Mouse (Mus musculus) thymus, postnatal 10 days (tissue): ENCODE results near the gene Cbx1.
"Not testable (repeated sequence)": the region's sequence is repeated elsewhere in the genome, so short reads cannot be mapped to it uniquely, and the experiment has no call there.

ENCODE experiments used
- DNase-seq, 2 experiments: peaks; one replicate each; pipeline ENCODE4 v3.0.0; 2021; ENCODE audit warnings: low spot score in 2 of 2

Cbx1 gene

DNA sequence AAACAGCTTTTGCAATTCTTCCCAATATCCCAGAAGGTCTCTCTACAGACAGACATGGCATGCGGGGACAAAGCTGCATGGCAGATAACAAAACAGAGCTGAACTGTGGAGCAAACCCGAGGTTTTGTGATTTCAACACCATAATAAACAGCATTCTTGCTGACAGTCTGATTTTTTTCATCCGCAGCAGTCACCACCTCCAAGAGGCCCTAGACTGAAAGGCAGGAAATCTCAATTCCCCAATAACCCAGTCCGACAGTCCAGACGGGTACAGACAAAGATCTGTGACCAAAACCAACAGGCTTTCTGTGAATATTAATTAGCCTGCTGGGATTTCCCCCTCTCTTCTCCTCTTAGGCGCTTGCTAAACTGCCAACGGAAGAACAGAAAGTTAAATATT, 13.3 kb upstream of the Cbx1 start:
- no peak for DNase-seq

DNA sequence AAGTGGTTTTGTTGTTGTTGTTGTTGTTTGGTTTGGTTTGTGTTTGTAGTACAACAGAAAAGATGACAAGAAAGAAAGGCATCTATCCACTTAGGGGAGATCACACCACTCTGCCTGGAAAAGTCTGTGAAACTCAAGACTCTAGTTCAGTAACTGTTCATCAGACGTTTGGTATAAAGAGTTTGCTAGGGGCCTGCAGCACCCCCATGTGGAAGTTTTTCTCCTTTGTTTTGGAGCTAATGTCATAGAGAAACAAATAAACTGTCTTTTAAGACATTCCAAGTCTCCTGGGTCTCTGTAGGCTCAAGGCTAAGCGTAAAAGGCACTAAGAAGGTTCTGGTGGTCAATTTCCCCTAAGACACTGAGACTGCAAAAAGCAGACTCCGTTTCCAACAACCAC, 12.9 kb upstream of the Cbx1 start:
- DNase-seq = no peak

DNA sequence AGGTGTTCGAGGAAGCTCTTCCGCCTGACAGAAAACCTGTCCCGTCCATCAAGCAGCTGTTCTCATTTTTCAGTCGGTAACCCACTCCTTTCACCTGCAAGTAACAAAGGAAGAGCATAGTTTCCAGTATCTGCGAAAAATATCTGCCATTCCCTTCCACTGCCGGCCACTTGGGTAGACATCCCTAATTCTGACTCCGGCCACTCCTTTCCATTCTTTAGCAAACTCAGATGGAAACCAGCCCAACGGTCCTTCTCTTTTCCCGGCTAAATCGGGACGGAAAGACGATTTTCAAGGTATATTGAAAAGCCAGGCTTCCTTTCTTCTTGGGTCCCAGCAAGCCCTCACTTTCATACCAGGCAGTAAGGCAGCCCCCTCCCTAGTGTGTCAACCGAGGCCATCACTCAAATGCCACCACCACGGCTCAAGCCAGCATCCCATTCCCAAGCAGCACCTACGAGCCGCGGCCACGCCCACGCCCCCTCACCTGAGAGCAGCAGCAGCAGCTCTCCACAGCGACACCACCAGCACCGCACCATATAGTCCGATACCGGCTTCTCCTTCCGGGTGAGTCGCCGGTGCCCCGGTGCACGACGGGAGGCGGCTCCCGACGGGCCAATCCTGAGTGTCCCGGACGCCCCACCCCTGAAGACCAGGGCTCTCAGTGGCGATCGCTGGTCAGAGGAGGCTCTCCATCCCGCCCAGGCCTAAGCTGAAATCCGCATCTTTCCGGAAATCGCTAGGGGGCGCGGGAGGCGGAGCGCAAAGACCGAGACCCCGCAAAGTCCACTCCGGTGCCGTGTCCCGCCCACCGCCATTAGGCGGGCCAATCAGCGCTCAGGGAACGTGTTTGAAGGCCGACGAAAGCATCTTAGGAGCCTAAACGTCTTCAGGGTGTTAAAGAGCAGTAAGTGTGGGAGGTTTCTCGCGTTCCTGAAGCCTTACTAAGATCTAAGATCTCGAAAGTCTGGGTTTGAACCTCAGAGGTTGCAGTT, 11.7 kb upstream of the Cbx1 start, which contains the start of gene Snx11:
Gene Snx11, minus strand, starts transcription at position 592 of the 995 bp plus-strand sequence.
- DNase-seq = peak; percentile 95 to 97

DNA sequence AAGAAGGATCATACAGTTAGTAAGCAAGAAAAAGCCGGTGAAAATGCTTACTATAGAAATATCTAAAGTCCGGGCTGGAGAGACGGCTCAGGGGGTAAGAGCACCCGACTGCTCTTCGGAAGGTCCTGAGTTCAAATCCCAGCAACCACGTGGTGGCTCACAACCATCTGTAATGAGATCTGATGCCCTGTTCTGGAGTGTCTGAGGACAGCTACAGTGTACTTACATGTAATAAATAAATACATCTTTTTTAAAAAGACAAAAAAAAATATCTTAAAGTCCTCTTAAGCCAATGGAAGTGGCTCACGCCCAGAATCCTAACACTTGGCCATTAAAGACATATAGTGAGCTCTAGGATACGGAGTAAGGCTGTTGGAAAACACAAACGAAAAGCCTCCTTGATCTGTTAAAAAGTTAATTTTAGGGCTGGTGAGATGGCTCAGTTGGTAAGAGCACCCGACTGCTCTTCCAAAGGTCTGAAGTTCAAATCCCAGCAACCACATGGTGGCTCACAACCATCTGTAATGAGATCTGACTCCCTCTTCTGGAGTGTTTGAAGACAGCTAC, 10.8 kb upstream of the Cbx1 start:
- not testable (repeated sequence) for DNase-seq

DNA sequence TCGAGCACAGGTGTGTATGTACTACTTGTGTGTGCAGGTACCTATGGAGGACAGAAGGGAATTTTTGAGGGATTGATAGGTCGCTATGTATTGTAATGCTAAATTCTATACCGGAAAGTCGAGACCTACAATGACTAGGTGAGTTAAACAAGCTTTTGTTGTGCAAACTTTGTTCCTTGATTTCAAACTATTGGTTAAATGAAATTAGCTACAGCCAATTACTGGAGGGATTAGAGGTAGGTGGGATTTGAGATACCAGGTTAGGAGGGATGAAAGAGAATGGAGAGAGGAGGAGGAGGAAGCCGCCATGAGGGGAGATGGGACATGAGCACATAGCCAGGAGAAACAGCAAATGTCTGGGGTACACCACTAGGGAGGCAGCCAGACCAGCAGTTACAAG, 8.6 kb upstream of the Cbx1 start:
- no peak for DNase-seq

DNA sequence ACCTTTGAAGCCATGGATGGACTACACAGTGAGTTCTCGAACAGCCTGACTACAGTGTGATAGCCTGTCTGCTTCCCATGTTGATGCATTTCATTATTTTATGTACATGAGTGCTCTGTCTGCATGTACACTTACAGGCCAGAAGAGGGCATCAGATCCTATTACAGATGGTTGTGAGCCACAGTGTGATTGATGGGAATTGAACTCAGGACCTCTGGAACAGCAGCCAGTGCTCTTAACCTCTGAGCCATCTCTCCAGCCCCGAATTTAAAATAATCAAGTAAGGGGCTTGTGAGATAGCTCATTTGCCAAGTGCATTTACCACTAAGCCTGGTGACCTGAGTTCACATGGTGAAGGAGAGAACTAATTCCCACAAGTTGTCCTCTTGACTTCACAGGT, 7.5 kb upstream of the Cbx1 start:
- DNase-seq = no peak

DNA sequence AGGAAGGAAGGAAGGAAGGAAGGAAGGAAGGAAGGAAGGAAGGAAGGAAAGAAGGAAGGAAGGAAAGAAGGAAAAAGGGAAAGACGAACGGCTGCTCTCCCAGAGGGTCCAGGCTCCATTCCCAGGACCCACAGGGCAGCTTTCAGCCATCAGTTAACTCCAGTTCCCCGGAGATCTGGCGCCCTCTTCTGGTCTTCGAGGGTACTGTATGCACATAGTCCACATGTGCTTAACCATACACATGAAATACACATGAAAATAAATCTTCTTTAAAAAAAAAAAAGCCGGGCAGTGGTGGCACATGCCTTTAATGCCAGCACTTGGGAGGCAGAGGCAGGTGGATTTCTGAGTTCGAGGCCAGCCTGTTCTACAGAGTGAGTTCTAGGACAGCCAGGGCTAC, 4.1 kb upstream of the Cbx1 start:
- peak; percentile 65 to 82 for DNase-seq

DNA sequence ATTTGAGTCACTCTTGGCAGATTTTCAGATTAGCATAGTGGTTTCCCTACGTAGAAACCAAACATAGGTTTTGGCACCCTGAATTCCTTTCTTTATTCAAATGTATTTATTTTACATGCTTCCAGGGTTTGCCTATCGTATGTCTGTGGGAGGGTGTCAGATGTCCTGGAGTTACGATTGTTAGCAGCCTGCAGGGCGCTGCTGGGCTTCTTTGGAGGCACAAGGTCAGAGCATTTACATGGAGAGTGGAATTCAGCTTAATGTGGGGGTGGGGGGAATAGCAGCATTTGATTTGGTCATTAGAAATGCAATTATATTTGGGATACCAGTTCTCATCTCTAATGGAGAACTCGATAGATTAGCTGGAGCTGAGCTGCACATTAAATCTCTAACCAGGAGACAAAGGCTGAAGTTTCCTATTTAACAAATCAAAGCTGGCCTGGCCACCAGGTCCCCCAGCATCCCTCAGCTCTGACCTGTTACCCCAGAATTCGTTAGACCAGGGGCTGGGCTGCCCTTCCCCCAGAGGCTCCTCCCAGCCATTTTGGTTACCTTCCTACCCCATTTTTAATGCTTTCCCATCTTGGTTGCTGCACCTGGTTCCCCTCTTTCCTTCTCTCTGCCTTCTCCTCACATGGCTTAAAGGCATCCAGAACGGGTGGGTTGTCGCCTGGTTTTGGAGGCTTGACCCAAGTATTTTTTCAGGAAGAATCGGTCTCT, 2.0 kb upstream of the Cbx1 start:
- no peak for DNase-seq

DNA sequence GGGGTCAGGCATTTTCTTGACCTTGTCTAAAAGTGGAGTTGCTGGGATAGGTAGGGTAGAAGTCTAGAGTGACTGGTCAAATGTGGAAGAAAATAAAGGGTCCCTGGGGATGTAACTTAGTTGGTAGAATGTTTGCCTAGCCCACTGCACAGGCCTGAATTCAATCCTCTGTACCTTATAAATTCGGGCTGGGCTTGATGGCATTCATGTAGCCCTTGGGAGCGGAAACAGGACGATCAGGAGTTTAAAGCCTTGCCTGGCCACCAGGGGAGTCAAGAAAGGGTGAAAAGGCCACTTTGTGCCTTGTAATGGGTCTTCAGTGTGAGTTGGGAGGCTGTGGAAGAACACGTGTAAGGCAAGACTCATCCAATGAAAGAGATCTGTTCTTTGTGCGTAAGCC, 1.1 kb downstream of the Cbx1 start:
- DNase-seq = no peak

DNA sequence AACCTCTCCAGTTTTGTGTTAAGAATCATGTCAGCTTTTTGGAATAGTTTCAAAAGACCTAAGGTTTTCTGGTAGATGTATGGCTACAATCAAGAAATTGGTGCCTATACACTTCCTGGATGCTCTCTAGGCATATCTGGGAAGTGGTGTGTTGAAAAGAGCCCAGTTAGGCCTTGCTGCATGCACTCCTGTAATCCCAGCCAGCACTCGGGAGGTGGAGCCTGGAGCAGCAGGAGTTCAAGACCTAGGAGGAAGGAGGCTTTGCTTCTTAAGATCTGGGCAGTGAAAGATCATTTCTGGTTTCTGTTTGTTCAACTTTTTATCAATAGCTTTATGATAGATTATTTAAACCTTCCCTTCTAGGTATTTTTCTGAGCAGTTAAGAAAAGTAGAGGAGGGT, 1.8 kb downstream of the Cbx1 start:
- DNase-seq = no peak

DNA sequence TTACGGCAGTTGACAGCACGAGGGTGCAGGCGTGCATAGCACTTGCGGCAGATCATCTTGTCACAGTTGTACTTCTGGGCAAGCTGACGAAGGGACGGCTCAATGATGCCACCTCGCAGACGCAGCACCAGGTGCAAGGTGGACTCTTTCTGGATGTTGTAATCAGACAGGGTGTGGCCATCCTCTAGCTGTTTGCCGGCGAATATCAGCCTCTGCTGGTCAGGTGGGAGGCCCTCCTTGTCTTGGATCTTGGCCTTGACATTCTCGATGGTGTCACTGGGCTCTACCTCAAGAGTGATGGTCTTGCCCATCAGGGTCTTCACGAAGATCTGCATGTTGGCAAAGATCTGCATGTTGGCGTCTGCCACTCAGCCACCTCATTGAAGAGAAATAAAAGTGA, 6.6 kb downstream of the Cbx1 start:
- DNase-seq = no peak

DNA sequence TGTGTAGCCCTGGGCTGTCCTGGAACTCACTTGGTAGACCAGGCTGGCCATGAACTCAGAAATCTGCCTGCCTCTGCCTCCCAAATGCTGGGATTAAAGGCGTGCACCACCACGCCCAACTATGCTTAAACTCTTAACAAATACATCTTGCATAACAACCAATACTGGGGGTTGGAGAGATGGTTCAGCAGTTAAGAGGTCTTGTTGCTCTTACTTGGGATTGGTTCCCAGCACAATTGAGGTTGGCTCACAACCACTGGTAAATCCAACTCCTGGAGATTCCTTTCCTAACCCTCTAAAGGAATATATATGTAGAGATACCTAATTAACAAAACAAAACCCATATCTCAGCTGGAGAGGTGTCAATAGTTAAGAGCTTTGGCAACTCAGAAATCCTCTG, 7.2 kb downstream of the Cbx1 start:
- no peak for DNase-seq

DNA sequence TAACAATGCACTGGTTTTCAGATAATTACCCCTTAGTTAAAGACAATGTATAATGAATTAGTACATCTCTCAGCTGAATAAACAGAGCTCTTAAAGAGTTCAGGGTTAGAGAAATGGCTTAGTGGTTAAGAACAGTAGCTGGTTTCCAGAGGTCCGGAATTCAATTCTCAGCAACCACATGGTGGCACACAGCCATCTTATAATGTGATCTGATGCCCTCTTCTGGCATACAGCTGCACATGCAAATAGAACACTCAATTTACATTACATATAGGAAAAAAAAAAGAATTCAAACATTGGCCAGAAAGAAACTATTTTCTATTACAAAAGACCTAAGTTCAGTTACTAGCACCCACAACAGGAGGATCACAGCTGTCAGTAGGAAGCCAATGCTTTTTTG, 7.7 kb downstream of the Cbx1 start:
- no peak for DNase-seq

DNA sequence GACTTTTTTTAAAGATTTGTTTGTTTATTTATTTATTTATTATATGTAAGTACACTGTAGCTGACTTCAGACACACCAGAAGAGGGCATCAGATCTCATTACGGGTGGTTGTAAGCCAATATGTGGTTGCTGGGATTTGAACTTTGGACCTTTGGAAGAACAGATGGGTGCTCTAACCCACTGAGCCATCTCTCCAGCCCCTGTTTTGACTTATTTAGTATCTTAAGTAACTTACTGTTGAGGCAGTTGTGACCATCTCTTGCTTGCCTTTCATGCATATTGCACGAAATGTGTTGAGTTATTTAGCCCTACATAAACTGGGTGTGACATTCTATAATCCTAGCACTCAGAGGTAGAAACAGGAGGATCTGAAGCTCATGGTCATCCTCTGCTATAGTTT, 10.6 kb downstream of the Cbx1 start:
- DNase-seq = no peak

DNA sequence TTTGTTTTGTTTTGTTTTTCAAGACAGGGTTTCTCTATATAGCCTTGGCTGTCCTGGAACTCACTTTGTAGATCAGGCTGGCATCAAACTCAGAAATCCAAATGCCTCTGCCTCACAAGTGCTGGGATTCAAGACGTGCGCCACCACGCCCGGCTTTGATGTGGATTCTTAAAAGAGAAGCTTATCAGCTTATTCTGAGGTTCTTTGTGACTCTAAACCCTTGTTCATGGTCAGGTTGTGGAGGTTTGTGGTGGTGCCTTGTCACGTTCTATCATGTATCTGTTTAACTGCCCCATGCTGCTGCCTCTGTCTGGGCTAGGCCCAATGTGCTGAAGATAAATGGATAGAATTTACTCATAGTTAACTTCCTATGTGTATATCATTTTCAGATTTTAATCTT, 16.7 kb downstream of the Cbx1 start:
- DNase-seq = no peak

DNA sequence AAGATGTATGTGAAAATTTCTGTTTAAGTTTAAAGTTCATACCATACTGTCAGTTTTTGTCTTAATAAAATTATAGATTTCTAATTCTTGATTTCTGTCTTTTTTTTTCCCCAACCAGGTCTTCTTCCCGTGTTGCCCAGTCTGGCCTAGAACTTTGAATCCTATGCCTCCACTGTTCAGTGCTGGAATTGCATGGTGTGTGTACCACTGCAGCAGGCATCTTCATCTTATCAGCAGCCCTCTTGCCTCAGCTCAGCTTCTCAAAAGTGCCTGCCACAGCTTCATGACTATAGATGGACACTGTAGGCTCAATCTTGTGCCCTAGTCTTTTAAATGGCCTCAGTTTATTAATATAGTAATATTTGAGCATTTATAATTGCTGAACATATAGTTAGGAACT, 19.1 kb downstream of the Cbx1 start:
- DNase-seq = no peak

DNA sequence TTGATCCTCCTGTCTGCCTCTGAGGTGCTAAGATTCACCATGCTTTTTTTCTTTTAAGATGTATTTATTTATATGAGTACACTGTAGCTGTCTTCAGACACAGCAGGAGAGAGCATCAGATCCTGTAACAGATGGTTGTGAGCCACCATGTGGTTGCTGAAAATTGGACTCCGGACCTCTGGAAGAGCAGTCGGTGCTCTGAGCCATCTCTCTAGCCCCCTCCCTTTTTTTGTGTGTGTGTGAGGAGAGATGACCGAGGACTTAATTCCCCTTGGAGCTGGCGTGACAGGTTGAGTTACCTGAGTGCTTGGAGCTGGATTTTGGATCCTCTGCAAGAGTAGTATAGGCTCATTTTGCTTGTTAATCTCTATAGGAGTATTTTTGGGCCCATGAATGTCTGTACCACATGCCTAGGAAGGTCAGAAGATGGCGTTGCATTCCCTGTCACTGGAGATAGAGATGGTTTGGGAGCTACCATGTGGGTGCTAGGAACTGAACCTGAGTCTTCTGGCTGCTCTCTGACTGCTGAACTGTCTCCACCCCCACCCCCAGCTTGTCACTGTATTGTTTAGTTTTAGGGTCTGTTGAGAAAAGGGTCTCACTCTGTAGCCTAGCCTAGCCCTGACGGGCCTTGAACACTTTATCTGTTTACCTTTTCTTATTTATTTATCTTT, 20.8 kb downstream of the Cbx1 start:
- DNase-seq = no peak

DNA sequence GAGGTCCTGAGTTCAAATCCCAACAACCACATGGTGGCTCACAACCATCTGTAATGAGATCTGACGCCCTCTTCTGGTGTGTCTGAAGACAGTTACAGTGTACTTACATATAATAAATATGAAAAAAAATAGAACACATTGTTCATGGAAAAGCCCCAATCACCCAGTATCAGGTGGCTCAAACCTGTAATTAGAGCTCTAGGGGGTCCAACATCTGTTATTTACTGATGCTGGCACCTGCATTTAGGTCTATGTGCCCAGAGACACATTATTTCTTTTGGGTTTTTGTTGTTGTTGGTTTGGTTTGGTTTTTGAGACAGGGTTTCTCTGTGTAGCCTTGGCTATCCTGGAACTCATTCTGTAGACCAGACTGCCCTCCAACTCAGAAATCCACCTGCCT, 22.3 kb downstream of the Cbx1 start:
- DNase-seq = not testable (repeated sequence)

DNA sequence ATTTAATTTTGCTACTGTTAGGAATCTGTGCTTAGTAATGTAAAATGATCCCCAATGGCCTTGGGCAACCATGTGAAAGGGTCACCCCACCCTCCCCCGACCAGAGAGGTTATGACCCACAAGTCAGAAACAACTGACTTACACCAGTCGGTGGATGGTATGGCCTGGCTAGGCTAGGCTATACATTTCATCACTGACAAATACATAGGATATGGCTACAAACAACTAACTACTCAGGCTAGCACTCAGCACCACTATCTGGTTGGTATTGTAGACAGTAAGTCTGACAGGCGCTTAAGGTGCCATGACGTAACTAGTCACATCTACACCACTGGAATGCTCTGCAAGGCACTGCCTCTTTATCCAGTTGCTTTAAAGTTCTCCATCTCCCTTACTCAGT, 24.5 kb downstream of the Cbx1 start:
- no peak for DNase-seq

DNA sequence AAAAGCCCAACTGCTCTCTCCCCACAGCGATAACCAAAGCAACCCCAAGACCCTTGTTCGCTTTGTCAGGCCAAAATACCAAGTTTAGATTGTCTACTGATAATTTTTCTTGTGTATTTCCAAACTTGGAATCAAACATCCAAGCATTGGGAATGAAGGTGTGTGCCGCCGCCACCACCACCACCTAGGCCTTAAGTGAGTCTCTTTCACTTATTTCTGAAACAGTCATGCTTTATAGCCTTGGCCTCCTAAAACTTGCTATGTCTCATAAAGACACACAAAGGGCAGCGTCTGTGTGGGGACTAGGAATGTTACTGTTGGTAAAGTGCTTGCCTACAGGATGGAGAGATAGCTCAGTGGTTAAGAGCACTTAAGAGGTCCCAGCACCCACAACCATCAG, 25.0 kb downstream of the Cbx1 start:
- no peak for DNase-seq

DNA sequence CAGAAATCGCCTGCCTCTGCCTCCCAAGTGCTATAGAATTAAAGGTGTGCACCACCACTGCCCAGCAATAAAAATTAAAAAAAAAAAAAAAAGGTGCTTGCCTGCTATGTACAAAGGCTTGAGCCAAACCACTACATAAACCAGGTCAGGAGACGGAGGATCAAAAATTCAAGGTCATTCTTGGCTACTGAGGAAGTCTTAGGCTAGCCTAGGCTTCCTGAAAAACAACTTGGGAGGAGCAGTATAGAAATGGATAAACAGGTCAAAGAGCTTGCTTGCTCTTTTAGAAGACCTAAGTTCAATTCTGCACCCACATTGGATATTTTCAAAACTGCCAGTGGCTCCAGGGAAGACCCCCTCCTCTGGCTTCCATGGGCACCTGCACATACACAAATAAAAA, 25.5 kb downstream of the Cbx1 start:
- no peak for DNase-seq

DNA sequence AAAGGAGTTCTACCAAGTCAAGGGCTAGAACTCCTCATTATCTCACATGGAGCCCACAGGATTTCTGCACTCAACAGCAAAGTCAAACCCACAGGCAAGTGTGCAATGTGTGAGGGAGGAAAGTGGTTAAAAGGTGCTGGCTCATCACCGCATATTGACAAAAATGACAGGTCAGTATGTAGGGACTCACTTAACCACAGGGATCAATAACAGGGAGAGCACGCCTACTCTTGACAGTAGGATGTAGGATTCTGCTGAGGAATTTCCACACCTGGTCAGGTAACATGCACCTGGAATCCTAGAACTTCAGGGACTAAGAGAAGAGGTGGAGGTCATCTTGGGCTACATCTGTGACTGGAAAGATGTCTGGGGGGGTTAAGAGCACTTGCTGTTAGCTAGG, 27.0 kb downstream of the Cbx1 start:
- DNase-seq = no peak
